Mouse (Mus musculus) embryonic facial prominence, embryonic 14.5 days (tissue): Measurements from ENCODE around the gene Txnrd1. TPM values are rescaled to one million over a fixed set of nuclear protein-coding genes. Genes with fewer than 3 reads are reported as not detected.

Experiments used
- ATAC-seq: fragments of 200-750 bp; cut with Nextera tagmentation; 2 replicates; pipeline ENCODE4 v1.8.0; 2017; ENCODE audit warnings: low read depth, moderate number of reproducible peaks, moderate TSS enrichment
- DNase-seq: peaks from one replicate; pipeline ENCODE4 v3.0.0-alpha.2; 2015; ENCODE audit warnings: low spot score
- H3K27ac ChIP-seq: fragments of 300-500 bp; sonication (generic); replicated peaks from 2 replicates; pipeline ENCODE4 v1.5.1; 2014; ENCODE audit warnings: low read depth, mild to moderate bottlenecking, low read length, moderate library complexity
- H3K27me3 ChIP-seq: fragments of 300-500 bp; sonication (generic); replicated peaks from 2 replicates; pipeline ENCODE4 v1.6.1; 2014; ENCODE audit warnings: low read length; ENCODE audit not compliant: control insufficient read depth, insufficient read depth
- H3K36me3 ChIP-seq: fragments of 300-500 bp; sonication (generic); 2 replicates; pipeline ENCODE4 v1.6.1; 2014; ENCODE audit warnings: low read length, mixed read lengths; ENCODE audit not compliant: control insufficient read depth, insufficient read depth
- H3K4me1 ChIP-seq: fragments of 300-500 bp; sonication (generic); 2 replicates; pipeline ENCODE4 v1.6.1; 2014; ENCODE audit warnings: antibody characterized with exemption, low read length; ENCODE audit not compliant: control insufficient read depth, insufficient read depth
- H3K4me2 ChIP-seq: fragments of 300-500 bp; sonication (generic); 2 replicates; pipeline ENCODE4 v1.6.1; 2014; ENCODE audit warnings: low read depth, mild to moderate bottlenecking, low read length, moderate library complexity, mixed read lengths
- H3K4me3 ChIP-seq: fragments of 300-500 bp; sonication (generic); 2 replicates; pipeline ENCODE4 v1.5.1; 2014; ENCODE audit warnings: low read depth, mild to moderate bottlenecking, low read length
- H3K9ac ChIP-seq: fragments of 300-500 bp; sonication (generic); 2 replicates; pipeline ENCODE4 v1.6.1; 2014; ENCODE audit warnings: low read depth, mild to moderate bottlenecking, low read length, moderate library complexity, mixed read lengths
- H3K9me3 ChIP-seq: fragments of 300-500 bp; sonication (generic); 2 replicates; pipeline ENCODE4 v1.6.1; 2016; ENCODE audit warnings: low read length; ENCODE audit not compliant: control insufficient read depth
- WGBS: fragments of 180-500 bp; shearing (Covaris S2); extraction: QIAGEN DNeasy Blood & Tissue Kit; methylation state at CpG from one replicate; pipeline ENCODE4 v1.1.7; 2014; 5-methylcytosine and 5-hydroxymethylcytosine counted together
- polyA plus RNA-seq: library from polyadenylated mRNA; unstranded; fragments of >200 nt; fragmentation: Nextera tagmentation; extraction: Ambion mirVana; gene quantifications from 2 replicates; pipeline ENCODE4 v1.2.1, GENCODE M21; 2014

Txnrd1 gene
- polyA plus RNA-seq, 1 experiment from 2014 or later, result 85.0 TPM

DNA sequence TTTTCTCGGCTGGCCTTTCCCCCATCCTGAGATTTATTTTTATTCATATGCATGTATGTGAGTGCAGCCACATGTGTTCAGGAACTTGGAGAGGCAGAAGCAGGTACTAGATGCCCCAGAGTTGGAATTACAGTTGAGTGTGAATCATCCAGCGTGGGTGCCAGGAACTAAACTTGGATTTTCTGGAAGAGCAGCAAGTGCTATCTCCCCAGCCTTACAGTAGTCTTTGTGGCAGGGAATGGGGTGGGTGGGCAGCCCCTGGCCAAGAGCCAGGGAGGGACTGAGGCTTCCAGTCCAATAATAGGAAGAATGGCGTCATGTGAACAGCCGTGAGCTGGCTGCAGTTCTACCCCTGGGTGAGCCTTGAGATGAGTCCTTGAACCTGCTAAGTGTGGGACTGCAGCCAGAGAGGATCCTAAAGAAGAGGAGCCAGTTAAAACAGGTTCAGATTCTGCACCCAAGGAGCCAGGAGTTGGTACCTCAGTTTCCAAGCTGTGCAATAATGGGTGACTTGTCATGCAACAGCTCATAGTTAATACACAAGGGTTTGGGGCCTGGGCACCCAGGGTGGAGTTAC is 85.7 kb downstream of the Txnrd1 start:
- Histone ChIP-seq H3K9me3 (no peaks in the 10 kb centered on the region), H3K4me2 (no peak overlapping the region), H3K36me3 (no peaks in the 10 kb centered on the region), H3K4me1 (no peaks in the 10 kb centered on the region), H3K27ac (no peak overlapping the region), H3K27me3 (no peaks in the 10 kb centered on the region), H3K4me3 (no peak overlapping the region), H3K9ac (no peak overlapping the region)
- no peak for ATAC-seq
- whole genome bisulfite sequencing, result 81% methylated on average over 4 of the region's 4 CpGs
- DNase-seq, result no peak

DNA sequence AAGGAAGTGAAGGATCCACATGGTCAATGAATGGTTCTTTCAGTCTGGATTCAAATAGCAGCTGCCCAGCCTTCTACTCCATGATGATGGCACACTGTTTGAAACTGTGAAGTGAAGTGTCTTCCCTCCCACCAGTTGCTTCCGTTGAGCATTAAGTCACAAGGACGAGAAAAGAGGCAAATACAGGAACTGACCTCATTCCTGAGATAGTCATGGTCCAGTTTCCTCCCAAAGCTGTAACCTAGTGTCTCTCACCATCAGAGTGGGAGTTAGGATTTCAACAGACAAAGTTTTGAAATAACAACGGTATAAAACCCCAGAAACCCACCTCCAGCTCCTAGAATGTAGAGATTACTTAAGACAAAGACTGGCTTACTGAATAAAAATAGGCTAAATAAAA is 89.8 kb downstream of the Txnrd1 start:
- H3K9ac ChIP-seq, result no peak overlapping the region
- no peaks in the 10 kb centered on the region for H3K4me1 ChIP-seq
- no peaks in the 10 kb centered on the region for H3K27me3 ChIP-seq
- no peak overlapping the region for H3K4me3 ChIP-seq
- 74% methylated on average over 3 of the region's 3 CpGs for WGBS
- no peak for ATAC-seq
- DNase-seq, result no peak
- H3K9me3 ChIP-seq, result peaks cover 7% of the 10 kb centered on the region; the same call in 1 of the 2 replicates
- no peak overlapping the region for H3K4me2 ChIP-seq
- no peaks in the 10 kb centered on the region for H3K36me3 ChIP-seq
- H3K27ac ChIP-seq, result no peak overlapping the region

DNA sequence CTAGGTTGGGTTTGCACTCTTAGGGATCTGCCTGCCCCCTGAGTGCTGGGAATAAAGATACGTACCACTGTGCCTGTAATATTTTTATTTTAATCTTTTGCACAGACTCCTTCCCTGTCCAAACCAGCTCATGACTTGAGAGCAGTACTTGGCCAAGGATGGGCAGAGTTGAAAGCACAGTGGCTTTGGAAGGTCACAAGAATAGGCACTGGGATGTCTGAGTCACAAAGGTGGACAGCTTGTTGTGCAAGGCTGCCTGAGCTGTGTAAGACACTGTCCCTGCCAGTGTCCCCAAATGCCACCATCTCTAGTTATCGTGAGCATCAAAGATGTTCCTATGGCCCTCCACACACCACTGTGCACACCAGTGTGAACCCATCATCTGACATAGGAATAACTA is 91.0 kb downstream of the Txnrd1 start:
- Histone ChIP-seq H3K27ac (no peak overlapping the region), H3K9me3 (peaks cover 7% of the 10 kb centered on the region; the same call in 1 of the 2 replicates), H3K36me3 (no peaks in the 10 kb centered on the region), H3K4me1 (no peaks in the 10 kb centered on the region), H3K4me3 (no peak overlapping the region), H3K27me3 (no peaks in the 10 kb centered on the region), H3K9ac (no peak overlapping the region), H3K4me2 (no peak overlapping the region)
- no peak for DNase-seq
- WGBS, result 95% methylated on average over 2 of the region's 2 CpGs
- no peak for ATAC-seq

DNA sequence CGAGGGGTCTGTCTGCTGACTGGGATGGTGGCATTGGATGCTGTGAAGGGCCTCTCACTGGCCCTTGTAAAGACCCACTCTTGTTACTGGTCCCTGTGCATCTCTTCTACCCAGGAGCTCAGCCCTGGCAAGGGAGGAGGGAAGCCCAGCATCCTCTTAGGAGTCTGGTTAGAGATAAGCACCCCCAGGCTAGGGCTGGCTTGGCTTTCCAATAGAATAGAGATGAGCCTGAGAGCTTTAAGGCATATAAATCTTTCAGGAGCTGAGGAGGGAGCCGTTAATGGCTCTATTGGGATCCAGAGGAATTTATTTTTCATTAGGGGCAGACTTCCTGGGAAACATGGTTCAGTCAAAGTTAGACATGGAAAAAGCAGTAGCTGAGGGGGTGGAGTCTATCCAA is 91.9 kb downstream of the Txnrd1 start:
- H3K27ac ChIP-seq, result no peak overlapping the region
- ATAC-seq, result no peak
- no peaks in the 10 kb centered on the region for H3K36me3 ChIP-seq
- no peaks in the 10 kb centered on the region for H3K4me1 ChIP-seq
- H3K4me2 ChIP-seq, result no peak overlapping the region
- 81% methylated on average over 2 of the region's 2 CpGs for WGBS
- H3K9me3 ChIP-seq, result peaks cover 7% of the 10 kb centered on the region; the same call in 1 of the 2 replicates
- no peak for DNase-seq
- no peak overlapping the region for H3K9ac ChIP-seq
- no peaks in the 10 kb centered on the region for H3K27me3 ChIP-seq
- no peak overlapping the region for H3K4me3 ChIP-seq

DNA sequence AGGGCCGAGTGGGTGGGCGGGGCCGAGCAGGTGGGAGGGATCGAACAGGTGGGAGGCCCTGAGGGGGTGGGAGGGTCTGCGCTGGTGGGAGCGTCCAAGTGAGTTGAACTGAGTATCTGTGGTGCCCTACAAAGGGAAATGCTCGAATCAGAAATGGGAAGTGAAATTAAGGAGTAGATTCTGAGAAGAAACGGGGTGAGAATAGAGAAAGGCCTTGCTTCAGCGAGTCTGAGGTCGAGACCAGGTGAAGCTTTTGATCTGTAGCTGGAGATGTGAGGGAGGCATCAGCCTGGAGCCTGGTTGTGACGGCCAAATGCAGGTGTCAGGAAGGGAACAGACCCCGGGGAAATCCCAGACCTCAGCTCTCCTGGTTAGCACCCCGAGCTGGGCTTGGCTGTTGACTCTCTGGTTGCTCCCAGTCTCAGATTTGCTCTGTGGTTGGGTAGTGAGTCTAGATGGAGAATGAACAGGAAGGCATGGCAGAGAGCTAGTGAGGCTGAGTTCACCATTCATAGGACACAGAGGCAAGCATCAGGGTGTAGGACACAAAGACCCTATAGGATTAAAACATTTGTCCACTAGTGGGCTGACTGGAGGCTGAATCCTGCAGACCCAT is 101.4 kb downstream of the Txnrd1 start:
- 73% methylated on average over 13 of the region's 13 CpGs for WGBS
- DNase-seq, result no peak
- no peaks in the 10 kb centered on the region for H3K27me3 ChIP-seq

DNA sequence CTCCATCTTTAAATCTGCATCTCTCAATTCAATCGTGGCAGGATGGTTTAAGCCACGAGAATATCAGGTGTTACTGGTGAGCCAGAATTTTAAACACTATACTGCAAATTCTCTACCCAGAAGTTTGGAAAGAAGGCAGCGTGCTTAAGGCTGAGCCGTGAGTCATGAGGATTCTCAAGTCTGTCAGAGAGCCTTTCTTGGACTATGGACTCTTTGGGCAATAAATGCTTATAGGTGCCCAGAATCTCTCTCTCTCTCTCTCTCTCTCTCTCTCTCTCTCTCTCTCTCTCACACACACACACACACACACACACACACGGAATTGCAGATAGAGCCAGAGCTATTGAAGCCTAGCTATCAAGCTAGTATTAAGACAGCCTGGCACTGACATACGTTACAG is 102.0 kb downstream of the Txnrd1 start:
- Histone ChIP-seq H3K4me1 (no peaks in the 10 kb centered on the region), H3K4me2 (no peak overlapping the region), H3K9ac (no peak overlapping the region), H3K36me3 (no peaks in the 10 kb centered on the region), H3K27ac (no peak overlapping the region), H3K27me3 (no peaks in the 10 kb centered on the region), H3K9me3 (no peaks in the 10 kb centered on the region), H3K4me3 (no peak overlapping the region)
- ATAC-seq (no peak), DNase-seq (no peak)
- 81% methylated on average over 6 of the region's 6 CpGs for WGBS

More for the DNA sequence above, 101.4 kb downstream of the Txnrd1 start:
- Histone ChIP-seq H3K9ac (no peak overlapping the region), H3K9me3 (no peaks in the 10 kb centered on the region), H3K27ac (no peak overlapping the region), H3K36me3 (no peaks in the 10 kb centered on the region), H3K4me3 (no peak overlapping the region), H3K4me1 (no peaks in the 10 kb centered on the region), H3K4me2 (no peak overlapping the region)
- ATAC-seq, result no peak

Other genes starting within 250 kb of the Txnrd1 start
- gene 1190007I07Rik, start 210.7 kb upstream of the Txnrd1 start, polyA plus RNA-seq, result 33.0 and 35.0 TPM in 2 replicates
- 103 and 119 TPM in 2 replicates for gene Tdg, start 204.1 kb upstream of the Txnrd1 start, polyA plus RNA-seq
- gene Glt8d2, start 143.3 kb upstream of the Txnrd1 start, polyA plus RNA-seq, result 25.6 and 26.7 TPM in 2 replicates
- gene Hcfc2, start 137.8 kb upstream of the Txnrd1 start, polyA plus RNA-seq, result 45.0 and 49.4 TPM in 2 replicates
- 41.8 and 45.7 TPM in 2 replicates for gene Nfyb, start 69.8 kb upstream of the Txnrd1 start, polyA plus RNA-seq
- gene Eid3, start 32.7 kb downstream of the Txnrd1 start, polyA plus RNA-seq, result 0.26 and 0.81 TPM in 2 replicates
- 4.4 and 5.3 TPM in 2 replicates for gene Chst11, start 151.5 kb downstream of the Txnrd1 start, polyA plus RNA-seq